Mouse (Mus musculus) splenic B cell, adult 2 months (primary cell): ENCODE results near the gene Bcas1.
"Not testable (repeated sequence)": the region's sequence is repeated elsewhere in the genome, so short reads cannot be mapped to it uniquely, and the experiment has no call there.

Source experiments
- DNase-seq: peaks from one replicate; pipeline ENCODE4 v3.0.0-alpha.2; 2011; ENCODE audit warnings: low read depth, low spot score
- H3K27me3 ChIP-seq: 2 replicates; pipeline ENCODE4 v1.6.1; 2012; ENCODE audit warnings: mild to moderate bottlenecking, low read length, moderate library complexity, mixed read lengths; ENCODE audit not compliant: control insufficient read depth, poor library complexity, insufficient read depth, severe bottlenecking
- H3K36me3 ChIP-seq: 2 replicates; pipeline ENCODE4 v1.6.1; 2012; ENCODE audit warnings: mild to moderate bottlenecking, low read length, moderate library complexity, mixed read lengths; ENCODE audit not compliant: control insufficient read depth, poor library complexity, insufficient read depth, severe bottlenecking

Bcas1 gene

GRCm38 (mm10) chr2:170427704-170428103 is at the start of gene Bcas1:
Gene Bcas1, minus strand, starts transcription at chr2:170427845.
- DNase-seq = no peak
- Histone ChIP-seq H3K36me3 (no peaks in the 10 kb centered on the region), H3K27me3 (no peaks in the 10 kb centered on the region; the same call in 1 of the 2 replicates)

- H3K27me3 ChIP-seq = no peaks in the 10 kb centered on the region; the same call in 1 of the 2 replicates
- no peaks in the 10 kb centered on the region for H3K36me3 ChIP-seq
- no peak for DNase-seq
Measured at GRCm38 (mm10) chr2:170476643-170477042, 49.0 kb upstream of the Bcas1 start.

- peak; percentile 30 for DNase-seq
- Histone ChIP-seq H3K27me3 (no peaks in the 10 kb centered on the region; the same call in 1 of the 2 replicates), H3K36me3 (no peaks in the 10 kb centered on the region)
Measured at GRCm38 (mm10) chr2:170476215-170476614, 48.6 kb upstream of the Bcas1 start.

GRCm38 (mm10) chr2:170475164-170475563 is 47.5 kb upstream of the Bcas1 start:
- DNase-seq = no peak
- Histone ChIP-seq H3K27me3 (no peaks in the 10 kb centered on the region; the same call in 1 of the 2 replicates), H3K36me3 (no peaks in the 10 kb centered on the region)

- Histone ChIP-seq H3K27me3 (no peaks in the 10 kb centered on the region; the same call in 1 of the 2 replicates), H3K36me3 (no peaks in the 10 kb centered on the region)
- no peak for DNase-seq
Measured at GRCm38 (mm10) chr2:170474125-170474524, 46.5 kb upstream of the Bcas1 start.

GRCm38 (mm10) chr2:170470591-170470990 is 42.9 kb upstream of the Bcas1 start:
- no peaks in the 10 kb centered on the region for H3K36me3 ChIP-seq
- H3K27me3 ChIP-seq = no peaks in the 10 kb centered on the region; the same call in none of the 2 replicates
- no peak for DNase-seq

GRCm38 (mm10) chr2:170469616-170470308 is 42.1 kb upstream of the Bcas1 start:
- DNase-seq = no peak
- no peaks in the 10 kb centered on the region; the same call in none of the 2 replicates for H3K27me3 ChIP-seq
- H3K36me3 ChIP-seq = no peaks in the 10 kb centered on the region

GRCm38 (mm10) chr2:170468009-170468408 is 40.4 kb upstream of the Bcas1 start:
- DNase-seq = peak; percentile 19
- H3K36me3 ChIP-seq = no peaks in the 10 kb centered on the region
- no peaks in the 10 kb centered on the region; the same call in 1 of the 2 replicates for H3K27me3 ChIP-seq

- no peaks in the 10 kb centered on the region; the same call in 1 of the 2 replicates for H3K27me3 ChIP-seq
- no peak for DNase-seq
- H3K36me3 ChIP-seq = no peaks in the 10 kb centered on the region
Measured at GRCm38 (mm10) chr2:170464817-170465216, 37.2 kb upstream of the Bcas1 start.

GRCm38 (mm10) chr2:170461652-170462051 is 34.0 kb upstream of the Bcas1 start:
- H3K36me3 ChIP-seq = no peaks in the 10 kb centered on the region
- no peak for DNase-seq
- no peaks in the 10 kb centered on the region for H3K27me3 ChIP-seq

- no peak for DNase-seq
- Histone ChIP-seq H3K36me3 (no peaks in the 10 kb centered on the region), H3K27me3 (no peaks in the 10 kb centered on the region)
Measured at GRCm38 (mm10) chr2:170459805-170460204, 32.2 kb upstream of the Bcas1 start.

- Histone ChIP-seq H3K27me3 (no peaks in the 10 kb centered on the region), H3K36me3 (no peaks in the 10 kb centered on the region)
- DNase-seq = no peak
Measured at GRCm38 (mm10) chr2:170459183-170459582, 31.5 kb upstream of the Bcas1 start.

- DNase-seq, H3K27me3 ChIP-seq, H3K36me3 ChIP-seq: not testable (repeated sequence)
Measured at GRCm38 (mm10) chr2:170453809-170454208, 26.2 kb upstream of the Bcas1 start.

- no peaks in the 10 kb centered on the region for H3K36me3 ChIP-seq
- DNase-seq = peak; percentile 76
- no peaks in the 10 kb centered on the region; the same call in 1 of the 2 replicates for H3K27me3 ChIP-seq
Measured at GRCm38 (mm10) chr2:170450933-170451332, 23.3 kb upstream of the Bcas1 start.

- no peaks in the 10 kb centered on the region; the same call in 1 of the 2 replicates for H3K27me3 ChIP-seq
- DNase-seq = no peak
- no peaks in the 10 kb centered on the region for H3K36me3 ChIP-seq
Measured at GRCm38 (mm10) chr2:170447651-170448050, 20.0 kb upstream of the Bcas1 start.
